Mouse (Mus musculus): ENCODE measurements around the gene Amer3.

DNA sequence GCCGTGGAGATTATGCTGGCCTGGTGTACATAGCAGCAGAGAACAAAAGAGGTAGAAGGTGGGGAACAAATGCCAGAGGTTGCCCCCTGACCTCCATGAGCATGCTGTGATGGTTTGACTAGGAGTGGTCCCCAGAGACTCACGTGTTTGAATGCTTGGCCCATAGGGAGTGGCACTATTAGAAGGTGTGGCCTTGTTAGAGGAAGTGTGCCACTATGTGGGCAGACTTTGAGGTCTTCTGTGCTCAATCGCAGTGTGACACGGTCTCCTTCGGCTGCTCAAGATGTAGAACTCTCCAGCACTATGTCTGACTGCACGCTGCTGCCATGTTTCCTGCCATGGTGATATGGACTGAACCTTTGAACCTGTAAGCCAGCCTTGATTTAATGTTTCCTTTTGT, 6.2 kb upstream of the Amer3 start:
- TF ChIP-seq GABPA (IDR thresholded peaks at IDR 0.05; ENCODE audit: low read depth, low read length) (no peak), CTCF (IDR thresholded peaks at IDR 0.05 in 2 of 3, conservative IDR thresholded peaks at IDR 0.05 in 1 of 3; ENCODE audit: control insufficient read depth in 1 of 3, insufficient read depth in 1 of 3, low read depth in 2 of 3, low read length in 3 of 3, poor library complexity in 1 of 3, severe bottlenecking in 1 of 3) (no peak), GATA1 (IDR thresholded peaks at IDR 0.05; ENCODE audit: low read depth, low read length) (no peak), TAL1 (IDR thresholded peaks at IDR 0.05; ENCODE audit: low read length) (no peak), EP300 (IDR thresholded peaks at IDR 0.05; ENCODE audit: low read depth in 1 of 2, low read length in 2 of 2) (no peak), ZKSCAN1 (IDR thresholded peaks at IDR 0.05; ENCODE audit: low read depth, low read length) (no peak), SMC3 (IDR thresholded peaks at IDR 0.05; ENCODE audit: low read depth, low read length) (no peak), ELF1 (IDR thresholded peaks at IDR 0.05; ENCODE audit: low read depth, low read length) (no peak), USF2 (IDR thresholded peaks at IDR 0.05; ENCODE audit: borderline replicate concordance in 1 of 2, insufficient read depth in 1 of 2, low read depth in 1 of 2, low read length in 2 of 2) (no peak), RCOR1 (IDR thresholded peaks at IDR 0.05; ENCODE audit: low read depth, low read length) (no peak), MAX (IDR thresholded peaks at IDR 0.05; ENCODE audit: low read length) (no peak), POLR2A (IDR thresholded peaks at IDR 0.05; ENCODE audit: control insufficient read depth in 1 of 2, insufficient read depth in 1 of 2, low read depth in 1 of 2, low read length in 2 of 2, poor library complexity in 1 of 2) (no peak)
